Mouse (Mus musculus) ES-E14 (cell line): Measurements from ENCODE around the gene Rtel1.

Source experiments
- CHD2 ChIP-seq: IDR thresholded peaks from 2 replicates; pipeline ENCODE4 v1.6.1; 2014; ENCODE audit warnings: mild to moderate bottlenecking, low read depth, low read length, inconsistent platforms
- HCFC1 ChIP-seq: IDR thresholded peaks from 2 replicates; pipeline ENCODE4 v1.6.1; 2012; ENCODE audit warnings: low read length, inconsistent platforms, borderline replicate concordance; ENCODE audit not compliant: insufficient read depth
- MAFK ChIP-seq: IDR thresholded peaks from 2 replicates; pipeline ENCODE4 v1.6.1; 2014; ENCODE audit warnings: mild to moderate bottlenecking, low read depth, low read length, inconsistent platforms; ENCODE audit not compliant: insufficient read depth
- ZC3H11A ChIP-seq: IDR thresholded peaks from 2 replicates; pipeline ENCODE4 v1.6.1; 2012; ENCODE audit warnings: low read depth, mild to moderate bottlenecking, inconsistent platforms, low read length, borderline replicate concordance
- ZNF384 ChIP-seq: IDR thresholded peaks from 2 replicates; pipeline ENCODE4 v1.6.1; 2012; ENCODE audit warnings: low read depth, low read length, inconsistent platforms

DNA sequence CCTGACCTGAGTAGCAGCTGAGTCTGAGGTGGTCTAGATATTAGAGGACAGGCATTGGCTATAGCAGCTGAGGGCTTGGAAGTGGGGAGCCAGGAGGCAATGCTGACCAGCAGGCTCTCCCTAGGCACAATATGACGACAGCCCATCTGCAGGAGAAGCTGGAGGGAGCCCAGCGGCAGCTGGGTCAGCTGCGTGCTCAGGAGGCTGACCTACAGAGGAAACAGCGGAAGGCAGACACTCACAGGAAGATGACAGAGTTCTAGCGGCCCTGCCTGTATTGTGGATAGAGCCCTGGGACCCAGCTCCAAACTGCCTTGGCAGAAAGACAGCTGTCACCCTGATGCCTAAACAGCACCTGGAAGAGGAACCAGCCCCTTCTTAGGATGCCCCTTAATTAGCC lies 60.7 kb downstream of the Rtel1 start:
- TF ChIP-seq ZC3H11A (no peak), ZNF384 (no peak), CHD2 (no peak), MAFK (no peak), HCFC1 (no peak)
